Mouse (Mus musculus): Measurements from ENCODE around the gene Tmc8.

DNA sequence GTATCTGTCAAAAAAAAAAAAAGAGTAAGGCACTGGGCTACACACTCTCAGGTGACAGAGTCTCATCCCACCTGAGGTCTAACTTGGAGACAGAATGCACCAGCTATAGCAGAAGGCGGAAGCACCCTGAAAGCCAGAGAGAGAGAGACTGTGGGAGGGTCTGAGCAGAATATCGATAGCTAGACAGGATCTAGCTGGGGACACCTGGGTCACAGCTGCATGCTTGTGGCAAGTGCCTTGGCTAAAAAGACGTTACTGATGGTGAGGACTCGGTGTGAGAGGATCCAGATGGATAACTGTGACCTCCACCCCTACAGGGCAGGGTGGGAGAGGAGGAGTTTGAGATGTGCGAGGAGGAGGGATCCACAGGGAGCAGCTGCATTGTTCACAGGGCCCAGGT is 15.1 kb downstream of the Tmc8 start:
- TF ChIP-seq EP300 (optimal IDR thresholded peaks at IDR 0.05) = no peak
- TF ChIP-seq CTCF (IDR thresholded peaks at IDR 0.05; ENCODE audit: low read depth) = no peak
